Mouse (Mus musculus) midbrain, embryonic 16.5 days (tissue): ENCODE measurements around the gene Mast3. TPM values are rescaled to one million over a fixed set of nuclear protein-coding genes. Genes with fewer than 3 reads are reported as not detected.

Source experiments
- ATAC-seq: fragments of 200-750 bp; cut with Nextera tagmentation; 2 replicates; pipeline ENCODE4 v1.8.0; 2017; ENCODE audit warnings: moderate TSS enrichment
- H3K27ac ChIP-seq: fragments of 300-500 bp; sonication (generic); 2 replicates; pipeline ENCODE4 v1.5.1; 2014; ENCODE audit warnings: mild to moderate bottlenecking, low read length, mixed read lengths
- H3K27me3 ChIP-seq: fragments of 300-500 bp; sonication (generic); 2 replicates; pipeline ENCODE4 v1.6.1; 2014; ENCODE audit warnings: low read depth, low read length, mixed read lengths; ENCODE audit not compliant: control insufficient read depth, insufficient read depth
- H3K36me3 ChIP-seq: fragments of 300-500 bp; sonication (generic); 2 replicates; pipeline ENCODE4 v1.6.1; 2014; ENCODE audit warnings: mild to moderate bottlenecking, low read length, moderate library complexity, mixed read lengths; ENCODE audit not compliant: control insufficient read depth, insufficient read depth
- H3K4me1 ChIP-seq: fragments of 300-500 bp; sonication (generic); 2 replicates; pipeline ENCODE4 v1.6.1; 2014; ENCODE audit warnings: mild to moderate bottlenecking, low read length, mixed read lengths; ENCODE audit not compliant: control insufficient read depth, insufficient read depth
- H3K4me2 ChIP-seq: fragments of 300-500 bp; sonication (generic); 2 replicates; pipeline ENCODE4 v1.6.1; 2014; ENCODE audit warnings: mild to moderate bottlenecking, low read length, mixed read lengths
- H3K4me3 ChIP-seq: fragments of 300-500 bp; sonication (generic); 2 replicates; pipeline ENCODE4 v1.5.1; 2014; ENCODE audit warnings: low read depth, mild to moderate bottlenecking, low read length, moderate library complexity, mixed read lengths
- H3K9ac ChIP-seq: fragments of 300-500 bp; sonication (generic); 2 replicates; pipeline ENCODE4 v1.6.1; 2014; ENCODE audit warnings: low read depth, low read length, mixed read lengths
- H3K9me3 ChIP-seq: fragments of 300-500 bp; sonication (generic); replicated peaks from 2 replicates; pipeline ENCODE4 v1.6.1; 2014; ENCODE audit warnings: mild to moderate bottlenecking, low read length, mixed read lengths; ENCODE audit not compliant: control insufficient read depth, poor library complexity, severe bottlenecking
- WGBS: fragments of 180-500 bp; shearing (Covaris S2); extraction: QIAGEN DNeasy Blood & Tissue Kit; methylation state at CpG from one replicate; pipeline ENCODE4 v1.1.7; 2014; 5-methylcytosine and 5-hydroxymethylcytosine counted together
- polyA plus RNA-seq: library from polyadenylated mRNA; unstranded; fragments of >200 nt; fragmentation: Nextera tagmentation; extraction: Ambion mirVana; gene quantifications from 2 replicates; pipeline ENCODE4 v1.2.1, GENCODE M21; 2015

The Mast3 gene
- polyA plus RNA-seq, 1 experiment from 2014 or later, result 23.2 TPM

DNA sequence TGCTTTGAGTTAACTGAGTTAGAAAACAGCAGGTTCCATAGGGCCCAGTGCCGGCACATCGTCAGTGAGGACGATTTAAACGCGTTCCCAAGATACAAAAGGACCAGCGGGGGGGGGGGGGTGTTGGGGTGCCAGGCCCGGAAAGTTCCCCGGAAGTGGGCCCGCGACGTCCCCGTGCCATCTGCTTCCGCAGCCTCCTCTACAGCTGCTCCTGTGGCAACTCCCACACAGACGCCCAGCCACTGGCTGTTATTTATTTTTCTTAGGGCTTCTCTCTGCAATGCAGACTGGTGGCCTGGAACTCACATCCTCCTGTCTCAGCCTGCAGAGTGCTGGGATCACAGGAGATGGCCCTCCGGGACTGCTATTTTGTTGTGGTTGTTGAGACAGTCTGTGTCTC is 3.7 kb downstream of the Mast3 start:
- Histone ChIP-seq H3K27me3 (peaks cover 28% of the 10 kb centered on the region), H3K4me1 (peaks cover 21% of the 10 kb centered on the region), H3K4me3 (no peak overlapping the region), H3K27ac (no peak overlapping the region), H3K9ac (no peak overlapping the region), H3K36me3 (no peaks in the 10 kb centered on the region), H3K4me2 (no peak overlapping the region), H3K9me3 (no peaks in the 10 kb centered on the region)
- 42% methylated on average over 15 of the region's 15 CpGs for WGBS
- ATAC-seq, result no peak

DNA sequence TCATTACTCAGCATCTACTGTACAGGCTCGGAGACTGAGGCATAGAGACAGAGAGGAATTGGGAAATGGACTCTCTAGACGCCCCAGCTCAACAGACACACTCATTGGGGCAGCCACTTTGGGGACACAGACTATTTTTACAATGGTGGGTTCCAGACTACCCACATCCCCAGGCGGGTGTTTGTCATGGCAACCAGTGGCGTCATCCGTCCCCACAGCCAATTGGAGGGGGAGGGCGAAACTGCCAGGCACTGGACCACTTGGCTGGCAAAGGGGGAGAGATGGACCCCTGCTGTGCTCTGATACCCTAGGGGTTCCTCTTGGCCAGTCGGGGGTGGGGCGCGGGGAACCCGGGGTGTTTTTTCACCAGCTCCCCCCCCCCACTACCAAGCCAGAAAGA is 4.2 kb downstream of the Mast3 start:
- H3K9me3 ChIP-seq, result no peaks in the 10 kb centered on the region
- WGBS, result 61% methylated on average over 10 of the region's 10 CpGs
- H3K9ac ChIP-seq, result 0 out of 2 replicates have a peak overlapping the region, but pooled peaks have one; percentile 3
- no peak overlapping the region for H3K4me2 ChIP-seq
- H3K4me3 ChIP-seq, result no peak overlapping the region
- H3K4me1 ChIP-seq, result peaks cover 21% of the 10 kb centered on the region
- peaks cover 24% of the 10 kb centered on the region for H3K27me3 ChIP-seq
- H3K27ac ChIP-seq, result no peak overlapping the region
- H3K36me3 ChIP-seq, result no peaks in the 10 kb centered on the region
- ATAC-seq, result no peak

DNA sequence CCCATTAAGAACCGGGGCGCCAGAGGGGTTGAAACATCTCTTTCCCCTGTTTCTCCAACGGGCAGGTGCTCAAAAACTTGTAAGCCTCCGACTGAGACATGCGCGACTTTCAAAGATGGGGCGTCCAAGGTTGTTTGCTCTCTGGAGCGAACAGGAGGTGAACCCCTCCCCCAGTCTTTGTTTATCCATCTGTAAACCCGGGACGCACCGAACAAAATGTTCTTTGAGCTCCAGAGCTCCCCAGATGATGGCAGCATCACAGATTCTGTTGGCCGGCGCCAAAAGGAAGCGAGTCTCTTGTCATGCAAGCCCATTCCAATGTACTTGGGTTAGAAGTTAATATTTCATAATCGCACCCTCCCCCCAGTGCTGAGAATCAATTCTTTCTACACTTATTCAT is 6.6 kb downstream of the Mast3 start:
- H3K36me3 ChIP-seq, result no peaks in the 10 kb centered on the region
- WGBS, result 11% methylated on average over 15 of the region's 15 CpGs
- no peaks in the 10 kb centered on the region for H3K9me3 ChIP-seq
- peak overlapping the region; percentile 56 for H3K4me3 ChIP-seq
- no peak overlapping the region for H3K27ac ChIP-seq
- H3K9ac ChIP-seq, result peak overlapping the region; percentile 75
- H3K4me1 ChIP-seq, result peaks cover 16% of the 10 kb centered on the region
- peak overlapping the region; percentile 91 for H3K4me2 ChIP-seq
- no peak for ATAC-seq
- peaks cover 13% of the 10 kb centered on the region for H3K27me3 ChIP-seq

DNA sequence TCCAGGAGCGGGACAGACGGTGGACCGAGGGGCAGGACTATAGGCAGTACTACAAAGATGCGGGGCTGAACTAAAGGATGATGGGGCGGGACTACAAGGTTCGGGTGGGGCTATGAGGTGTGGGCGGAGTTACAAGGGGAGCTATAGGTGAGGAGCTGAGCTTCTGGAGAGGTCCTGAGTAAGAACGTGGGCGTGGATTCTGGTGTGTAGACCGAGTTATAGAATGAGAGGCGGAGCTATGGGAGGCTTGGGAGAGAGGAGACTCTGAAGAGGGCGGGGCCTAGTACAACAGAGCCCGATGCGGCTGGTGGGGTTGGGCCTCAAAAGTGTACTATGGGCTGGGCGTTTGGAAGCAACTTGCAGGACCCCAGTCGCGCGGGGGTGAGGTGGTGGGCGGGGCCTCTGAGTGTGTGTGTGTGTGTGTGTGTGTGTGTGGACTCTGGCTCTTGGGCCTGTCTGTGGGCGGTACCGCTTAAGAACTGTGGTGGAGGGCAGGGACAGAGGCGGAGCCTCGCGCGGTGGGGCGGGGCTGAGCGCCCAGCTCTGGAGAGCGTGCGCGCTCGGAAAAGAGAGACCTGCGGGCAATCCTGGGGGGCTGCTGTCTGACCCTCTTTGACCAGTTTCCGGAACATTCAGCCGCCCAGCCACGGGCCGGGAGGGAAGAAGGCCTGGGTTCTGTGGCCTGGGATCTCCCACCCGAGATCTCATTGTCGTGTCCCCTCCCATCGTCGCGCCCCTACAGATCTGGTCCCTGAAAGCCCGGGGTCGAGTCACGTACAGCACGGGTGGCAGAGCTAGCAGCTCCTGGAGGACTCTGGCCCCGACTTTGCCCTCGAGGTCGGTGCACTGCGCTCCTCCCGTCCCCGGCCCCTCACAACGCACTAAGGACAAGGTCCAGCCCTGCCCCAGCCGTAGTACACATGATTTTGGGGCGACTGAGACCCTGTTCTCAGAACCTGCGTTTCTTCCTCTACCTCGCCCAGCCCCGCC is 7.5 kb downstream of the Mast3 start:
- Histone ChIP-seq H3K36me3 (no peaks in the 10 kb centered on the region), H3K9ac (peak overlapping the region; percentile 75), H3K9me3 (no peaks in the 10 kb centered on the region), H3K4me3 (peak overlapping the region; percentile 56), H3K4me1 (peaks cover 22% of the 10 kb centered on the region), H3K4me2 (peak overlapping the region; percentile 91), H3K27me3 (peaks cover 11% of the 10 kb centered on the region), H3K27ac (peak overlapping the region; percentile 13; the same call in 1 of the 2 replicates)
- peak; percentile 84 for ATAC-seq
- WGBS, result under 1% methylated on average over 57 of the region's 57 CpGs

DNA sequence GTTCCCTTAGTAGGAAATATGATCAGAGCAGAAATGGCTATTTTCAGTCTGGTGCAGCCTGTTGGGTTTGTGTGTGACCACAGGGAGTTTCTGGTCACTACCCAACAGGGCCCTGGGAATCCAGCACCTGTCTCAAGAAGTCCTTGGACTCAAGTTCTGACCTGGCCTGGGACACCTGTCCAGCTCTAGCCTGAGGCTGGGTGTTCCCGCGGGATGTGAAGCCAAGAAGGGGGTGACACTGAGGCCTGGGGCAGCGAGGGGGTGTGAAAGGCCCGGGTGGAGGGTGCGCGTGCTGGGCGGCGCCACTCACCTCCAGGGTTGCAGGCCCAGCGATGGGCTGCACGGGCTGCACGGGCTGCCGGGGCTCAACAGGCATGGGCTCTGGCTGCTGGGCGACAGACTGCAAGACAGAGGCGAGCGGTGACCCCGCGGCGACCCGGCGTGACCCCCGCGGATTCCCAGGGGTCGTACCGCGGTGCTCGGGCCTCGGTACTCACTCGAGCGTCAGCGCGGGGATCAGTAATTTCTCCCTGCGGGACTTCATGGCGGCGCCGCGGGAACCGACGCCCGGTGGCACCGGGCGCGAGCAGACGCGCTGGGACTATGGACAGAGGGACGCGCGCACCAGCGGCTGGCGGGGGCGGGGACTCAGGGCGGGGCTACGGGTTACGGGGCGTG is 8.3 kb downstream of the Mast3 start:
- H3K4me1 ChIP-seq, result peaks cover 26% of the 10 kb centered on the region
- H3K36me3 ChIP-seq, result no peaks in the 10 kb centered on the region
- H3K9ac ChIP-seq, result peak overlapping the region; percentile 75
- peak overlapping the region; percentile 56 for H3K4me3 ChIP-seq
- H3K27ac ChIP-seq, result peak overlapping the region; percentile 43; the same call in 1 of the 2 replicates
- peak overlapping the region; percentile 91 for H3K4me2 ChIP-seq
- peaks cover 8% of the 10 kb centered on the region for H3K27me3 ChIP-seq
- 1% methylated on average over 46 of the region's 54 CpGs for WGBS
- H3K9me3 ChIP-seq, result no peaks in the 10 kb centered on the region
- peak; percentile 1; the same call in 1 of the 2 replicates for ATAC-seq

DNA sequence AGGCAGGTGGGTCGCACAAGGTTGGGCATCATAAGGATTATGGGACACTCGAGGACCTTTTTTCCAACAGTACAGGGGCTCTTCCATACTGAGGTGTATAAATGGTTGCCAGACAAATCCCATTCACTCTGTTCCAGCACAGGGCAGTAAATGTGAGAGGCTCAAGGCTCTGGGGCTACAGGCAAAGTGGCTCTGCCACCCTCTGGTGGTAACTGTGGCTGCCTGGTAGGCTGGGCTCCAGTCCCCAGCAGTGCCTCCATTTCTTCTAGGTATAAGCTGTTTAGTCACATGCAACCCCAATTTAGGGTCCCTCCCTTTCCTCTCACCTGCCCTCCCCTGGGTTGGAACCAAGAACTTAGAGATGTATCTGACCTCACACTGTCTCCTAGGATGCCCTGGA is 9.5 kb downstream of the Mast3 start:
- Histone ChIP-seq H3K9ac (no peak overlapping the region), H3K9me3 (no peaks in the 10 kb centered on the region), H3K4me3 (no peak overlapping the region), H3K36me3 (no peaks in the 10 kb centered on the region), H3K4me2 (no peak overlapping the region), H3K27ac (no peak overlapping the region), H3K27me3 (peaks cover 8% of the 10 kb centered on the region), H3K4me1 (peaks cover 35% of the 10 kb centered on the region)
- no peak for ATAC-seq
- WGBS, result 85% methylated on average over 2 of the region's 2 CpGs

DNA sequence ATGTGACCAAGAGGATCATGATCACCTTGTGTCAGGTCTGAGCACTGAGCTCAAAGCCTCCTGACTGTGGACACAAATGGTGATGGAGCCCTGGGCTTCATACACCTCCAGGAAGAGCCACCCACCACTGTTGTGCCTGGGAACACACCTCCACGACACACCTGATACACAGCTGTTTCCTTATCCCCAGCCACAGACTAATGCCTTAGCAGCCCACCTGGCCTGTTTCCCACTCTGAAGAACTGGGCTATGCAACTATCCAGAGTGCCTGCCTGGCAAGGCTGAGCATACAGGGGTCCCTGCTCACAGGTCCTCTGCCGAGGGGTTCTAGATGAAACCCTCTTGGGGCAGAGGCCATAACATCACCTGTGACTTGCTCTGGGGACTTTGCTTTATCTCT is 10.6 kb downstream of the Mast3 start:
- H3K4me1 ChIP-seq, result peaks cover 35% of the 10 kb centered on the region
- no peak overlapping the region for H3K4me2 ChIP-seq
- WGBS, result 88% methylated on average over 2 of the region's 2 CpGs
- ATAC-seq, result no peak
- no peak overlapping the region for H3K4me3 ChIP-seq
- no peak overlapping the region for H3K27ac ChIP-seq
- H3K27me3 ChIP-seq, result peaks cover 3% of the 10 kb centered on the region; the same call in 1 of the 2 replicates
- H3K9ac ChIP-seq, result no peak overlapping the region
- no peaks in the 10 kb centered on the region for H3K9me3 ChIP-seq
- no peaks in the 10 kb centered on the region for H3K36me3 ChIP-seq

DNA sequence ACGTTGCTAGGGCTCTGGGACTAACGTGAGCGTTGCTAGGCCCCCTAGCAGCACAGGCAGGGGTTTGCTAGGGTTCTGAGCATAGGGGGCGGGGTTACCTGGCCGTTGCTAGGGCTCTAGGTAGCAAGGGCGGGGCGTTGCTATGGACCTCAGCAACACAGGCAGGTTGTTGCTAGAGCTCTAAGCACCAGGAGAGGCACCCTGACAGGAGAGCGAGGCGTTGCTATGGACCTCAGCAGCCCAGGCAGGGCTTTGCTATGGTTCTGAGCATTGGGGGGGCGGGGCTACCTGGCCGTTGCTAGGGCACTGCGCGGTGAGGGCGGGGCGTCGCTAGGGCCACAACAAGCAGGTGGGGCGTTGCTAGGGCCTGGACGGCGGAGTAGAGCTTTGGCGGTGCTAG is 12.2 kb downstream of the Mast3 start:
- Histone ChIP-seq H3K9ac (peak overlapping the region; percentile 89), H3K36me3 (no peaks in the 10 kb centered on the region; the same call in none of the 2 replicates), H3K4me1 (peaks cover 30% of the 10 kb centered on the region), H3K27ac (peak overlapping the region; percentile 90), H3K27me3 (no peaks in the 10 kb centered on the region), H3K4me2 (peak overlapping the region; percentile 71), H3K4me3 (peak overlapping the region; percentile 64), H3K9me3 (no peaks in the 10 kb centered on the region)
- peak; percentile 62 for ATAC-seq
- WGBS, result under 1% methylated on average over 20 of the region's 20 CpGs
